Mouse (Mus musculus): ENCODE data around the gene Spats2l. TPM values are rescaled to one million over a fixed set of nuclear protein-coding genes. Genes with fewer than 3 reads are reported as not detected.

Gene Spats2l
- total and polyA plus RNA-seq, 3 experiments = not detected

DNA sequence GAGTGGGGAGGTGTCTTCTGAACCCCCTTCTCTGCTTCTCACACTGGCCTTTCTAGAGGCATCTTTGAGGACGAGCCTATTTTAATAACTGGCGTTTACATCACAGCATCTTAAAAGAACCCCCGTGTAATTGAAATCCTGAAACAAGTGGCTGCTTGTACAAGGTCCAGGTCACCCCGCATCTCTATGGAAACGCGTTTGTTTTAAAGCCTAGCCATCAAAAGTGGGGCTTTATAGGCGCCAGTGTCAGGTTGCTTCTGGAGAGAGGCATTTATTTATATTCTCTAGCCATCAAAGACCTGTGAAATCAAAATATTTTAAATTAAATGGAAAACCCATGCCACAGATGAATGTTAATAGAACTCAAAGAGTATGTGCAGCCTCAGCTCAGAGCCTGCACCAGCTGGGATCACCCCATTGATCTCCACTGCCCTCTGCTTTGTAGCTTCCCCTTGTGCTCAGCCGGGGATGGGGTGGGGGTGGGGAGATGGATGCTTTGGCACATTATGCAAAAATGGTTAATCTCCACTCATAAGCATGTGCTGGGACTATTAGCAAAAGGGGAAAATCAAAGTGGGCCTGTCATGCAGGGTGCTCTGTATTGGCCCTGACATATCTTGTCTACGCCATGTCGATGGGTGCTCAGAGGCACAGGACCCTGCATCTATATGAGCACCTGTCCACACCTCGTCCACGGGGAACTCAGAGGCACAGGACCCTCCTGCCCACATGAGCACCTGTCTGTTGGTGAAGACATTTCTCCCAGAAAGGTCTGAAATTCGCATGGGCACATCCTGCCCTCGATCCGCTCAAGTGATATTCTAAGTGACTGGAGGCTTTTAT is 73.1 kb downstream of the Spats2l start:
- Histone ChIP-seq H3K9me3 (replicated peaks; ENCODE audit: insufficient read depth, low read length) (no peaks in the 10 kb centered on the region), H3K4me1 (ENCODE audit: control insufficient read depth in 1 of 2, insufficient read depth in 2 of 2, low read length in 2 of 2) (no peaks in the 10 kb centered on the region), H3K27me3 (ENCODE audit: control insufficient read depth in 1 of 2, insufficient read depth in 2 of 2, low read length in 2 of 2) (no peaks in the 10 kb centered on the region), H3K9ac (ENCODE audit: control insufficient read depth, low read depth, low read length, poor library complexity, severe bottlenecking) (no peak overlapping the region), H3K4me3 (ENCODE audit: control insufficient read depth in 1 of 2, insufficient read depth in 1 of 2, low read depth in 2 of 2, low read length in 2 of 2) (no peak overlapping the region), H3K36me3 (ENCODE audit: control insufficient read depth in 1 of 2, insufficient read depth in 2 of 2, low read length in 2 of 2) (no peaks in the 10 kb centered on the region), H3K79me2 (ENCODE audit: control insufficient read depth, insufficient read depth, low read length, poor library complexity) (no peaks in the 10 kb centered on the region), H3K27ac (ENCODE audit: control insufficient read depth, low read depth, low read length) (no peak overlapping the region)
- no peak for DNase-seq (ENCODE audit: low read depth, low spot score)
- no peak for TF ChIP-seq MXI1 (IDR thresholded peaks at IDR 0.05; ENCODE audit: low read depth, low read length)
- no peak for TF ChIP-seq JUND (IDR thresholded peaks at IDR 0.05; ENCODE audit: low read depth, low read length)
- TF ChIP-seq ZKSCAN1 (IDR thresholded peaks at IDR 0.05; ENCODE audit: low read depth, low read length) = no peak
- no peak for TF ChIP-seq ELF1 (IDR thresholded peaks at IDR 0.05; ENCODE audit: low read depth, low read length)
- no peak for TF ChIP-seq NRF1 (IDR thresholded peaks at IDR 0.05; ENCODE audit: insufficient read depth, low read depth, low read length, poor library complexity, severe bottlenecking)
- TF ChIP-seq BHLHE40 (IDR thresholded peaks at IDR 0.05; ENCODE audit: borderline replicate concordance, low read depth, low read length) = no peak
- TF ChIP-seq MEF2A (IDR thresholded peaks at IDR 0.05; ENCODE audit: extremely low read depth, insufficient replicate concordance, low read depth, low read length, poor library complexity, severe bottlenecking) = no peak
- TF ChIP-seq MAZ (IDR thresholded peaks at IDR 0.05; ENCODE audit: low read depth, low read length) = no peak
- TF ChIP-seq KAT2A (conservative IDR thresholded peaks at IDR 0.05; ENCODE audit: low read depth, low read length) = no peak

DNA sequence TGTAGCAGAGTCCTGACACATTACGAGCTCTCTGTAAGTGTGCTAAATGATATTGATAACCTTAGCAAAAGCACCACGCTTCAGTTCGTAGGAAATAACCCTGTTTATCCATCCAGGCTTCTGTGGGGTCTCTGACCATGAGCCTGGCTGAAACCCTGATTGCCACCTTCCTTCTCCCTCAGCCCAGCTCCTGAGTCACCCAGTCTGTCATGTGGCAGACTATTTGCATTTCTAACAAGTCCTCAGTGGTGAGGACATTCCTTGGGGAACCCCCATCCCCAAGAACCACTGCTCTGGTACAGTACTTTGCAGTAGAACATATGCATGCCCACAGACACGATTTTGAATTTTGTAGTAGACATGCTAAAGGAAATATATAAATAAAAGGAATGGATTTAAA is 75.1 kb downstream of the Spats2l start:
- H3K4me1 ChIP-seq (ENCODE audit: control insufficient read depth in 1 of 2, insufficient read depth in 2 of 2, low read length in 2 of 2) = no peaks in the 10 kb centered on the region
- no peak overlapping the region for H3K9ac ChIP-seq (ENCODE audit: control insufficient read depth, low read depth, low read length, poor library complexity, severe bottlenecking)
- DNase-seq (ENCODE audit: low read depth, low spot score) = no peak
- no peaks in the 10 kb centered on the region for H3K27me3 ChIP-seq (ENCODE audit: control insufficient read depth in 1 of 2, insufficient read depth in 2 of 2, low read length in 2 of 2)
- no peaks in the 10 kb centered on the region for H3K79me2 ChIP-seq (ENCODE audit: control insufficient read depth, insufficient read depth, low read length, poor library complexity)
- H3K27ac ChIP-seq (ENCODE audit: control insufficient read depth, low read depth, low read length) = no peak overlapping the region
- TF ChIP-seq POLR2AphosphoS5 (IDR thresholded peaks at IDR 0.05; ENCODE audit: borderline replicate concordance, low read depth, low read length) = no peak
- TF ChIP-seq E2F4 (IDR thresholded peaks at IDR 0.05; ENCODE audit: borderline replicate concordance, low read depth, low read length) = no peak
- no peak for TF ChIP-seq ZMIZ1 (IDR thresholded peaks at IDR 0.05; ENCODE audit: low read depth, low read length)
- no peak for TF ChIP-seq CHD2 (IDR thresholded peaks at IDR 0.05; ENCODE audit: low read length)
- no peak for TF ChIP-seq SMC3 (IDR thresholded peaks at IDR 0.05; ENCODE audit: low read depth, low read length)
- TF ChIP-seq TBP (IDR thresholded peaks at IDR 0.05; ENCODE audit: low read depth, low read length) = no peak
- no peak for TF ChIP-seq RCOR1 (IDR thresholded peaks at IDR 0.05; ENCODE audit: low read depth, low read length)
- TF ChIP-seq TCF12 (IDR thresholded peaks at IDR 0.05; ENCODE audit: low read depth, low read length) = no peak
- no peak for TF ChIP-seq RAD21 (IDR thresholded peaks at IDR 0.05; ENCODE audit: low read depth, low read length)
- no peak for TF ChIP-seq SIN3A (IDR thresholded peaks at IDR 0.05; ENCODE audit: low read length)
- no peak for TF ChIP-seq ZNF384 (IDR thresholded peaks at IDR 0.05; ENCODE audit: low read depth, low read length)
- TF ChIP-seq USF1 (IDR thresholded peaks at IDR 0.05; ENCODE audit: low read depth, low read length) = no peak
- no peak for TF ChIP-seq CHD1 (IDR thresholded peaks at IDR 0.05; ENCODE audit: low read depth, low read length)
- TF ChIP-seq MYC (IDR thresholded peaks at IDR 0.05; ENCODE audit: low read depth, low read length) = no peak
- TF ChIP-seq HCFC1 (IDR thresholded peaks at IDR 0.05; ENCODE audit: low read depth, low read length) = no peak
- TF ChIP-seq MAX (IDR thresholded peaks at IDR 0.05; ENCODE audit: low read length) = no peak
- no peaks in the 10 kb centered on the region for H3K36me3 ChIP-seq (ENCODE audit: control insufficient read depth in 1 of 2, insufficient read depth in 2 of 2, low read length in 2 of 2)
- H3K4me3 ChIP-seq (ENCODE audit: control insufficient read depth in 1 of 2, insufficient read depth in 1 of 2, low read depth in 2 of 2, low read length in 2 of 2) = no peak overlapping the region
- no peaks in the 10 kb centered on the region for H3K9me3 ChIP-seq (replicated peaks; ENCODE audit: insufficient read depth, low read length)

All from MEL (cell line).